Mouse (Mus musculus) spleen, adult 18-20 months (tissue): ENCODE data around the gene Spata19.

Experiments
- DNase-seq, 2 experiments: peaks; one replicate each; pipeline ENCODE4 v3.0.0; 2022; ENCODE audit warnings: mixed read lengths in 2 of 2

Spata19 gene

DNA sequence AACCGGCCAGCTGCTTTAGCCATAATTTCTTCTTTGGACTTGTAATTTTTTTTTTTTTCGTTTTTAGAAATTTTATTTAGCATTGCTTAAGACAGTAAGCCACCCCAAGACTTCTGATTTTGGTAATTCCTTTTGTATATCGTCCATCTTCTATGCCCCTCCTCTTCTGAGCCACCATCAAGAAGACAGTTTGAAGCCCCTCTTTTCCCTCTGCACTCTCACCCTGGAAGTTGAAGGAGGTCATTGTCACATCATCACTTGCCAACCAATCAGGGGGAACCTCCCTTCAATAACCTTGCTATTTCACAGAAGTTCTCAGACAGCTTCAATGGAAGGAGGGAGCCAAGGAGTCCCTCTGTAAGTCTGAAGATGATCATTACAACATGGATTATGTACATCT is at the start of gene Spata19:
Gene Spata19, plus strand, starts transcription at position 301 of the 400 bp plus-strand sequence.
- no peak for DNase-seq

DNA sequence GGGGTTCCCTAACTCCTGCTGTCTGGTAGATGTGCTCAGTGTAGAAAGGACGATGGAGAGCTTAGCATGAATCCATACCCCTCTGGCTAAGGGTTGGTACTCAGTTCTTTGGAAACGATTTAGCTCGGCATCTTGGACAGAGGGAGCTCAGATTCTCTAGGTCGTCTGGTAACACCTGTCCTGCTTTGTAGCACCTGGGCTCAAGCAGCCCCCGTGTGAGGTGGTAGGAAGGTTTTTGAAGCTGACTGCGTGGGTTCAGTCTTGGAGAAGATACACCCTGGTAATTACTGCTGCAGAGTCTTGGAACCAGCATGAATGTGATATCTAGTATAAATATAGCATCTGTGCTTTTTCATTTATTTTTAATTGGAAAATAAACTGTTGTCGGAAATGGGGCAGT is 43.5 kb upstream of the Spata19 start:
- no peak for DNase-seq

DNA sequence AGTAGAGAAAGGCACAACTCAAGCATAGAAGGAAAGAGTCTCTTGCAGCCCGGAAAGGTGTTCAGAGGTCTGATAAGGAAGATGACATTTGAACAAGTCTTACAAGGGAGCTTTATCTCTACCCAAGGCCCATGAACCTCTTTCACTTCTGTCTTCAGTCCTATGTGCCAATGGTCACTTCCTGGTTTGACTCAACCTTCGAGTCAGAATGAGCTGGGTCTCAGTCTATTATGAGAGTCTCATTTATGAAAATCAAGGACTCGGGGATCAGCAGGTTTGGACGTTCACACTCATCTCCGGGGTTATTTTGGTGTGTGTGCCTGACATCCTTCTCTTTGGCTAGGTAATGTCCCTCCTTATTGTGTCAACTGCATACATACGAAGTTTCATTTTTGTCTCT is 38.7 kb upstream of the Spata19 start:
- no peak for DNase-seq

DNA sequence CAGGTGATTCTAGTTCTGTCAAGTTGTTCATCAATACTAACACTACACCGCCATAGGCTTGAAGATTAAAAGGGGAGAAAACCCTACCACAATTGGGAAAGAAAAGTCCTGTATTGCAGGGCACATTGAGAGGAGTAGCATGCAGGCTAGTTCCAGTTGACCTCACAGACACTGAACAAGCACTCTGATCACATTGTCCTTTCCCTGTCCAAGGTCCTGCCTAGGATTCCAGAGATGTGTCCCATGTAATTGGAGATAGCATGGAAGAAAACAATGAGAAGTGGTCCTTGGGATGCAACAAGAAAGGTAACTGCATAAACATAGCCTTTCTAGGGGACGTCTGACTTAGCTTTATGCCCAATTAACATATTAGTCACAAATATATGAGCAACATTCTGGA is 29.4 kb upstream of the Spata19 start:
- no peak for DNase-seq

DNA sequence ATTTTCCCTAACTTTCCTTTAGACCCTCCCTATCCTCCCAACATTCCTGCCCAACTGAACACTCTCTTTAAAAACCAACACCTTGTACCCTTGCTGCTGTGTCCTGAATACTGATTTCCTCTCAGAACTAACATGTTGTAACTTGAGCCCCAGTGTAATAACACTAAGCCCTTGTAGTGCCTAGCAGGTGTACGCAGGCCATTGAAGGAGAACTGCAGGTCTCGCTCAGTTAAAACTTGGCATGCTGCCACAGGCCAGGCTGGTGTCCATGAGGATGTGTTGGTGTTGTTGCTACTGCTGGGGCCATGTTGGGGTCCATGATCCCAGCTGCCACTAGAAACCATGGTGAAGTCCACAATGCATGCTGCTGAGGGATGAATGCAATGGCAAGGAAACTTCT is 27.5 kb upstream of the Spata19 start:
- DNase-seq, result no peak

DNA sequence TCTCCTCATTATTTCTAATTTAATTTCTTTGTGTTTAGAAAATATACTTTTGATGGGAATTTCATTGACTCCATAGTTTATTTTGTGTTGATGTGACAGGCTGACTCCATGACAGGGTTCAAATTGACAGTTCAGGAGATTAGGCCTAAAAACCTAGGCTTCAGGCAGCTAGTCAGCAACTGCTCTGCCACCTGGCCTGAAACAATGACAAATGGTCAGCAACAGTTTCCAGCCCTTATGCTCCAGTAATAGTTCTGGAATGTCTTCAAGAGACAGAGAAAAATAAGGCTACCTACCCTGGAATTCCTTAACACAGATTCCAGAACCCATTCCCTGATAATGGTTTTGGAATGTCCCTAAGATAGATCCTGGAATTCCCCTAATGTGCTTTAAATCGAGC is 20.9 kb upstream of the Spata19 start:
- no peak for DNase-seq

DNA sequence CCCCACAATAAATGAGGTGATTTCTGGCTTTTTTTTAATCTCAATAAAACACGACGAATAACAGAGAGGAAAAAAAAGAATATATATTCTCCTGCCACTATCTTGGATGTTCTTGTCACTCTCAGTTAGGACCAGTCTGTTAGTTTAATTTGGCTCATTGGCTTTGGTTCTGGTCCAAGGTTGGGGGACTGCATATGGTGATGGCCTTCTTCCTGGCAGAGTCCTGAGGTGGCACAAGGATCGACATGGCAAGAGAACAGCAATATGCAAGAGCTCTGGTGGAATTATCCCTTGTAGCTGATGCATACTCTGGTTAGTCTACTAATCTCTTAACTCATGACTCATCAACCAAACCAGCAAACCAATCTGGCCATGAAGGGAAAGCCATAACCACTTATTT is 9.6 kb upstream of the Spata19 start:
- no peak for DNase-seq

DNA sequence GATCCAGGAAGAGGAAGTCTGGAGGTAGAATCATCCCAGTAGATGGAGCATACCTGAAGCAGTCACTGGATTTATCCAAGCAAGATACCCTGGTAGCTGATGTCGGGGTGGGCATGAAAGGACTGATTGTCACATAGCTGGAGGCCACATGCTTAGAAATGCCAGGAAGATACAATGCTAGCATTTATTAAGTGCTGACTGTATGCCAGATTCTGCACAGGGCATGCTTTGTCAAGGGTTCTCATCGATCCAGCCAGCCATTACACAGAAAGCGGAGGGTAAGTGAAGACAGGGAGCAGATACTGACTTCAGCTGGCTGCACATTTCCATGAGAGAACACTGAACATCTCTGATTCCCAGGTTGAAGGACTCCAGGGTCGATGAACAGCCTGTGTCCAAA is 4.6 kb downstream of the Spata19 start:
- DNase-seq, result no peak

DNA sequence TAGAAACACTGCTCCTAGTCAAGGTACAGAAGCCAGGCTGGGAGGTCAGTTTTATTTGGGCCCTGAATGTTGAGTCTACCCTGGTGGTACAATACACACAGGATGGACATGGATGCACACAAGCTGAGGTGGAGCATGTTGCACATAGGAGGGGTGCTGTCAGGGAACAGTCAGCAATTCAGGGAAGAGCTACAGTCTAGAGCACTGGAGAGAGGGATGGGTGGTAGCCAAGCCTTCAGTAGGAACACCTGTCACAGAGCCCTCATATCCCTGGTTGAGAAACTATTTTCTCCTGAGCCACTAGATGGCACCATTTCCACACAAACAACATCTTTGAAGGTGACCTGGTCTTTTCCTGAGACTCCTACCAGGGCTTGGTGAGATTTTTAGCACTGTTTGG is 13.1 kb downstream of the Spata19 start:
- DNase-seq, result no peak

DNA sequence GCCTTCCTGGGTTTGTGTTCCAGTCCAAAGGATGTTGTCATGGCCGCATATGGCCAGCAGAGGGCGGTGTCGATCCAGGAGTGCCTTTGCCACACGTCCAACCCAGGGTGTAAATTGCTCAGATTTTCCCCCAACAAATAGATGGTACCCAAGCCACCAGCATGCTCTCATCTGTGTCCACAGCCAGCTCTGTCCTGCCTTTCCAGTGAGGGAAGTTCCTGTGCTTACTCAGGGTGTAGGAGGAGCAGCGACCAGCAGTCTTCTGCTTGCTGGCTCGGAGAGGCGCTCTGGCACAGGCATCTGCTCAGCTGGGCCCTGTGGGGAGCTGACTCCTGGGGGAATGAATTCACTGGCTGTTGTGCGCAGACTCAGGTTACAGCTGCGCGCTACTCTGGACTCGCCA is 17.5 kb downstream of the Spata19 start:
- DNase-seq, result peak in 1 of 2 experiments; percentile 5

DNA sequence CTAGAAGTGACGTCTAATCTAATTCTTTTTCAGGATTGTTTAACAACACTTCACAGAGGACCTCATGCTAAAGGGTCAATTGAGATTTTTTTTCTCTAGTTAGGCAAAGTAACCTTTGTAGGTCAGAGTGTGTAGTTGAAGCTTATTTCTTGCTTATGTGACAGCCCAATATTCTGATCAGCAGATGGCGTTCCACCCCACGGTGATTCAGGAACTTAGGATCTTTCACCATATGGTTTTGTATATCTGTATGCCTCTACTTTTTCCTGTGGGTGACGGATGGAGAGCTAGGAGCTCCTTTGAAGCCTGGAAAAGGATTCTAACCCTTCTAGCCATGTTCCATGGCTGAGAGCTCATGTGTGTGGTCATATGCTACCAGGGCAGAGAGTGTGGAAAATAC is 27.9 kb downstream of the Spata19 start:
- DNase-seq, result no peak

DNA sequence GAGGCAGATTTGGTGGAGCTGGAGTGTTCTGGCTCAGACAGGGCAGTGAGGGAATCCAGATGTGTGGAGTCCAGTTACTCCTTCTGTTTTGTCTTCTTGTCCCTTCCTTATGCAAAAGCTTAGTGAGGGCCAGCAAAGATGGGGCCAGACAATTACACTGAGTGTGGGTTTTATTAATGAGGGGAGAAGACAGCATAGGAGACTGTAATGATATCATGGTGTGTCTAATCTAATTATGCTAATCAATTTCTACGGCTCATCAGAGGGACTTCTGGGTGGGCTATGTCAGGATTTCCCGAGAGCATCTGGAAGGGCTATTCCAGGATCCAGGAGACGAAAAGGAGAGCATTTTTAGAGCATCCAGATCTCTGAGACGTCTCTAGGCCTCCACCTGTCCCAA is 32.0 kb downstream of the Spata19 start:
- no peak for DNase-seq

DNA sequence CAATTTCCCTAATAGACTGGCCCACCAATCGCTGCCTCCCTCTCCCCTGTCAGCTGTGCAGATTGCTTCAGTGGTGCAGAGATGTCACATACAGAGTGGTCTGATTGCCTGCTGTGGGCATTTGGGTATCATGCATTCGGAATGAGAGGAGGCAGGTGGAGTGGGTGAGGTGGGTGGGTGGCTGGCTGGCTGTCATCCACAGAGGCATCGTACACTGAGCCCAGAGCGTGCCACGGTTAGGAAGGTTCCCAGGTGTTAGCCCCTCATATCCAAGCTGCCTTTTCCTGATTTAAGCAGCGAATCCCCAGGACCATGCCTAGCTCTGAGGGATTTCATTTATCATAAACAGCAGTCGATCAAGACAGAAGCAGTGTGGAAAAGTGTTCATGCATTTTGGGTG is 36.7 kb downstream of the Spata19 start:
- DNase-seq, result no peak

DNA sequence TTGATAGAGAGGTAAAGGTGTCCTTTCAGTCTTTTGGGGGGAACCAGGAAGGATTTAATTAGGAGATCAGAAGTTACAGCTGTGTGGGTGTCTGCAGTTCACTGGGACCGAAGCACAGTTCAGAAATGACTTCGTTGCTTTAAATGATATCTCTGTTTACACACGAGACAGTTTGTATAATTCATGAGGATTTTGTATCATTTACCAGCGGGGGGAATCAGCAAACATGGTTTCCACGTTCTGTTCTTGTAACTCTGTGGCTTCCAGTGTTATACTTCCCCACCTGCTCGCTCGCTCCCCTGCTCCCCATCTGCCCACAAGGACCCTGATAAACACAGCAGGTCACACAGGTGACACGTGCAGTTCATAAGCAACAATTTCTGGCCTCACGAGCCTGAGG is 39.3 kb downstream of the Spata19 start:
- DNase-seq, result no peak

DNA sequence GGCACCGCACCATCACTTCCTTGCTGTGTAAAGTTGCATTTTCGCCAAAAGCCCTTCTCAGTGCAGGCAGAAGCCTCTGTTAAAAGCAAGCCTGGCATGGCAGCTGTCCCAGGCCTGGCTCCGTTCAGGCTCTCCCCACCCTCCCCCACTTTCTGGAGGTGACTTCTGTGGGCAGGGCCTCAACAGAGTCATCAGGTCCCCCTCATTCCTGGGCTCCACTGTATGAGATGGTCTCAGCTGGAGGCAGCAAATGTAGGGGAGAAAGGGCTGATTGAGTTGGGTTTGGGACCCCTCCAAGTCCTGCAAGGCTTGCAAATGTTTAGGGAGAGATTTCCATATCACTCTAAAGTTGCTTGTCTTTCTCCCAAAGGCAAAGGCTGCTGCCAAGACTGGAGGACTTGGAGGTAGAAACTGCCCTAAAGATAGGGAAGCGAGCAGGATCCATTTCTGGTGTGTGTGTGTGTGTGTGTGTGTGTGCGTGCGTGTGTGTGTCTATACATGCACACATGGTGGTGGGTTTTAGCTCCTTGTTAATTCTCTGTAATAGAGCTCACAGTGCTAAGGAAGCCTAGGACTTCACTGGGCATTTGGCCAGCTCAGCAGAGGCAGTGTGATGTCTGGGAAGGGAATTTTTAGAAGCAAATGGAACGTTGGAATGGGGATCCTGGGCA is 40.9 kb downstream of the Spata19 start:
- no peak for DNase-seq

DNA sequence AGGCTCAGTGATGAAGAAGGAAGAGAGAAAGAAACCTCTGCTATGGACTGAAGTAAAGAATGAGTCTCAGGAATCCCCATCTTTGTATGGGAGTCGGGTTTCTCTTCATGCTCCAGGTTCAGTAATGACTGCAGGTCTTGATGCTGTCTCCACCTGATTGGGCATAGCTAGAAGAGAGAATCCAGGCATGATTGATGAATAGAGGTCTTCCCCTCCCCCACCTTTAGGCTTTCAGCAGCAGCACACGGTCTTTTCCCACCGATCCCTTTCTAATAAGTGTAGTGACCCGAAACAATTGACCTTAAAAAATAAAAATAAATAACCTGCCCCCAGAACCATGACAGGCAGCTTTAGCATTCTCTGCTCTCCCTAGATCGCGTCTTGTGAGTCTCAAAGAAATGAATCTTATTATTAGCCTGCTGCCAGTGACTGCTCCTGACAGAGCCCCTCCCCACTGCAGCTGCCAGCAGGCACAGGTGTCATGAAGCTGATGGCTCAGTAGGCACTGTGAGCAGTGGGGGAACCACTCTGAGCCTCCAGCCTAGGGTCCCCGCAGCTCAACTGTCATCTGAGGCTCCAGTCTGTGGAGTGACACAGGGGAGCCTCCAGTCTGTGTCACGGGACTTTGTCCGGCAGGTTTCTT is 53.3 kb downstream of the Spata19 start:
- DNase-seq, result no peak
